Mouse (Mus musculus): Measurements from ENCODE around the gene Nfatc3. TPM values are rescaled to one million over a fixed set of nuclear protein-coding genes. Genes with fewer than 3 reads are reported as not detected.

Nfatc3 gene
- total RNA-seq, 1 experiment: 19.6 TPM

GRCm38 (mm10) chr8:106077452-106078067, 18.9 kb downstream of the Nfatc3 start:
- Histone ChIP-seq H3K9me3 (ENCODE audit: control insufficient read depth, insufficient read depth, low read depth, low read length) (no peaks in the 10 kb centered on the region), H3K27ac (ENCODE audit: insufficient read depth, low read depth, low read length, poor library complexity, severe bottlenecking) (no peak overlapping the region; the same call in 1 of the 2 replicates), H3K4me3 (ENCODE audit: insufficient read depth in 1 of 2, low read depth in 1 of 2, low read length in 2 of 2, poor library complexity in 1 of 2, severe bottlenecking in 1 of 2) (no peak overlapping the region), H3K9ac (ENCODE audit: insufficient read depth, low read depth, low read length, poor library complexity, severe bottlenecking) (no peak overlapping the region), H3K4me1 (ENCODE audit: control insufficient read depth in 2 of 2, insufficient read depth in 2 of 2, low read length in 2 of 2, poor library complexity in 1 of 2) (0 out of 4 replicates have a peak, but pooled peaks cover 0 to 2% of the 10 kb centered on the region in 2 experiments), H3K36me3 (ENCODE audit: control insufficient read depth, insufficient read depth, low read length, poor library complexity, severe bottlenecking) (peaks cover 5% of the 10 kb centered on the region; the same call in 1 of the 2 replicates)
- DNase-seq (ENCODE audit: low read depth, low spot score): no peak
- no peak for TF ChIP-seq MAFK (IDR thresholded peaks at IDR 0.05; ENCODE audit: insufficient read depth, low read depth, low read length)
- no peak for TF ChIP-seq HCFC1 (IDR thresholded peaks at IDR 0.05; ENCODE audit: borderline replicate concordance, insufficient read depth, low read length)
- no peak for TF ChIP-seq ZNF384 (IDR thresholded peaks at IDR 0.05; ENCODE audit: low read depth, low read length)
- no peak for TF ChIP-seq CHD2 (IDR thresholded peaks at IDR 0.05; ENCODE audit: low read depth, low read length)
- no peak for TF ChIP-seq ZC3H11A (IDR thresholded peaks at IDR 0.05; ENCODE audit: borderline replicate concordance, low read depth, low read length)
- in situ Hi-C loops (cut with MboI; ENCODE audit: low sequenced_read_pairs in 2 of 2, unreplicated experiment in 2 of 2): no loop called here

GRCm38 (mm10) chr8:106102321-106102720, 43.7 kb downstream of the Nfatc3 start:
- no peaks in the 10 kb centered on the region for H3K4me1 ChIP-seq (ENCODE audit: control insufficient read depth in 2 of 2, insufficient read depth in 2 of 2, low read length in 2 of 2, poor library complexity in 1 of 2)
- in situ Hi-C loops (cut with MboI; ENCODE audit: low sequenced_read_pairs in 2 of 2, unreplicated experiment in 2 of 2): no loop called here
- no peak overlapping the region for H3K9ac ChIP-seq (ENCODE audit: insufficient read depth, low read depth, low read length, poor library complexity, severe bottlenecking)
- H3K27ac ChIP-seq (ENCODE audit: insufficient read depth, low read depth, low read length, poor library complexity, severe bottlenecking): no peak overlapping the region
- no peak overlapping the region for H3K4me3 ChIP-seq (ENCODE audit: insufficient read depth in 1 of 2, low read depth in 1 of 2, low read length in 2 of 2, poor library complexity in 1 of 2, severe bottlenecking in 1 of 2)
- H3K36me3 ChIP-seq (ENCODE audit: control insufficient read depth, insufficient read depth, low read length, poor library complexity, severe bottlenecking): peaks cover 4% of the 10 kb centered on the region
- TF ChIP-seq HCFC1 (IDR thresholded peaks at IDR 0.05; ENCODE audit: borderline replicate concordance, insufficient read depth, low read length) (no peak), MAFK (IDR thresholded peaks at IDR 0.05; ENCODE audit: insufficient read depth, low read depth, low read length) (no peak)
- no peaks in the 10 kb centered on the region for H3K9me3 ChIP-seq (ENCODE audit: control insufficient read depth, insufficient read depth, low read depth, low read length)
- DNase-seq (ENCODE audit: low read depth, low spot score): no peak

- Histone ChIP-seq H3K9me3 (ENCODE audit: control insufficient read depth, insufficient read depth, low read depth, low read length) (no peaks in the 10 kb centered on the region), H3K4me1 (ENCODE audit: control insufficient read depth in 2 of 2, insufficient read depth in 2 of 2, low read length in 2 of 2, poor library complexity in 1 of 2) (no peaks in the 10 kb centered on the region), H3K4me3 (ENCODE audit: insufficient read depth in 1 of 2, low read depth in 1 of 2, low read length in 2 of 2, poor library complexity in 1 of 2, severe bottlenecking in 1 of 2) (no peak overlapping the region), H3K27ac (ENCODE audit: insufficient read depth, low read depth, low read length, poor library complexity, severe bottlenecking) (no peak overlapping the region), H3K36me3 (ENCODE audit: control insufficient read depth, insufficient read depth, low read length, poor library complexity, severe bottlenecking) (peaks cover 11% of the 10 kb centered on the region), H3K9ac (ENCODE audit: insufficient read depth, low read depth, low read length, poor library complexity, severe bottlenecking) (no peak overlapping the region)
- TF ChIP-seq HCFC1 (IDR thresholded peaks at IDR 0.05; ENCODE audit: borderline replicate concordance, insufficient read depth, low read length): no peak
- TF ChIP-seq MAFK (IDR thresholded peaks at IDR 0.05; ENCODE audit: insufficient read depth, low read depth, low read length): no peak
- no peak for TF ChIP-seq ZNF384 (IDR thresholded peaks at IDR 0.05; ENCODE audit: low read depth, low read length)
- TF ChIP-seq CHD2 (IDR thresholded peaks at IDR 0.05; ENCODE audit: low read depth, low read length): no peak
- TF ChIP-seq ZC3H11A (IDR thresholded peaks at IDR 0.05; ENCODE audit: borderline replicate concordance, low read depth, low read length): no peak
- in situ Hi-C loops (cut with MboI; ENCODE audit: low sequenced_read_pairs in 2 of 2, unreplicated experiment in 2 of 2): no loop called here
- DNase-seq (ENCODE audit: low read depth, low spot score): no peak
Measured at GRCm38 (mm10) chr8:106103888-106104287, 45.2 kb downstream of the Nfatc3 start.

GRCm38 (mm10) chr8:106106193-106106592, 47.6 kb downstream of the Nfatc3 start:
- Histone ChIP-seq H3K4me3 (ENCODE audit: insufficient read depth in 1 of 2, low read depth in 1 of 2, low read length in 2 of 2, poor library complexity in 1 of 2, severe bottlenecking in 1 of 2) (no peak overlapping the region), H3K9ac (ENCODE audit: insufficient read depth, low read depth, low read length, poor library complexity, severe bottlenecking) (no peak overlapping the region), H3K27ac (ENCODE audit: insufficient read depth, low read depth, low read length, poor library complexity, severe bottlenecking) (no peak overlapping the region), H3K36me3 (ENCODE audit: control insufficient read depth, insufficient read depth, low read length, poor library complexity, severe bottlenecking) (peaks cover 12% of the 10 kb centered on the region), H3K9me3 (ENCODE audit: control insufficient read depth, insufficient read depth, low read depth, low read length) (no peaks in the 10 kb centered on the region), H3K4me1 (ENCODE audit: control insufficient read depth in 2 of 2, insufficient read depth in 2 of 2, low read length in 2 of 2, poor library complexity in 1 of 2) (no peaks in the 10 kb centered on the region)
- in situ Hi-C loops (cut with MboI; ENCODE audit: low sequenced_read_pairs in 2 of 2, unreplicated experiment in 2 of 2): no loop called here
- TF ChIP-seq ZNF384 (IDR thresholded peaks at IDR 0.05; ENCODE audit: low read depth, low read length) (no peak), HCFC1 (IDR thresholded peaks at IDR 0.05; ENCODE audit: borderline replicate concordance, insufficient read depth, low read length) (no peak), MAFK (IDR thresholded peaks at IDR 0.05; ENCODE audit: insufficient read depth, low read depth, low read length) (no peak), ZC3H11A (IDR thresholded peaks at IDR 0.05; ENCODE audit: borderline replicate concordance, low read depth, low read length) (no peak), CHD2 (IDR thresholded peaks at IDR 0.05; ENCODE audit: low read depth, low read length) (no peak)
- DNase-seq (ENCODE audit: low read depth, low spot score): no peak

DNA sequence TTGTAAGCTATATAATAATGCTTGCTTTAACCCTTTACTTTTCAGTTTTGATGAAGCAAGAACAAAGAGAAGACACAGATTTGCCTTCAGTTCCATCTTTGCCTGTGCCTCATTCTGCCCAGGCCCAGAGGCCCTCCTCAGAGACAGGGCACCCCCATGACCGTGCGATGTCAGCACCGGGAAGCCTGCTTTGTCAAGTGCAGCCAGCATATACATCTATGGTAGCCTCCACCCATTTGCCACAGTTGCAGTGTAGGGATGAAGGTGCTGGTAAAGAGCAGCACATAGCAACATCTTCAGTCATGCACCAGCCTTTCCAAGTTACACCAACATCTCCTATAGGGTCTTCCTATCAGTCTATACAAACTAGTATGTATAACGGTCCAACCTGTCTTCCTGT, 49.4 kb downstream of the Nfatc3 start:
- Histone ChIP-seq H3K9ac (ENCODE audit: insufficient read depth, low read depth, low read length, poor library complexity, severe bottlenecking) (no peak overlapping the region), H3K9me3 (ENCODE audit: control insufficient read depth, insufficient read depth, low read depth, low read length) (no peaks in the 10 kb centered on the region), H3K27ac (ENCODE audit: insufficient read depth, low read depth, low read length, poor library complexity, severe bottlenecking) (no peak overlapping the region), H3K4me3 (ENCODE audit: insufficient read depth in 1 of 2, low read depth in 1 of 2, low read length in 2 of 2, poor library complexity in 1 of 2, severe bottlenecking in 1 of 2) (no peak overlapping the region), H3K36me3 (ENCODE audit: control insufficient read depth, insufficient read depth, low read length, poor library complexity, severe bottlenecking) (peaks cover 12% of the 10 kb centered on the region), H3K4me1 (ENCODE audit: control insufficient read depth in 2 of 2, insufficient read depth in 2 of 2, low read length in 2 of 2, poor library complexity in 1 of 2) (peaks cover 0 to 2% of the 10 kb centered on the region in 2 experiments; a peak in 1 of 4 replicates)
- DNase-seq (ENCODE audit: low read depth, low spot score): no peak
- in situ Hi-C loops (cut with MboI; ENCODE audit: low sequenced_read_pairs in 2 of 2, unreplicated experiment in 2 of 2): no loop called here
- no peak for TF ChIP-seq ZNF384 (IDR thresholded peaks at IDR 0.05; ENCODE audit: low read depth, low read length)
- no peak for TF ChIP-seq MAFK (IDR thresholded peaks at IDR 0.05; ENCODE audit: insufficient read depth, low read depth, low read length)
- no peak for TF ChIP-seq HCFC1 (IDR thresholded peaks at IDR 0.05; ENCODE audit: borderline replicate concordance, insufficient read depth, low read length)
